Mouse (Mus musculus) thymus, adult 2 months (tissue): ENCODE data around the gene Slc43a1.
A peak's percentile ranks its signal among the peaks of the same experiment; 100 is the strongest.

Source experiments
- CTCF ChIP-seq: fragments of 200-500 bp; IDR thresholded peaks from 2 replicates; pipeline ENCODE4 v1.5.1; 2012; ENCODE audit warnings: mild to moderate bottlenecking, control low read depth, low read length, moderate library complexity, borderline replicate concordance; ENCODE audit not compliant: control insufficient read depth, poor library complexity, insufficient read depth; ENCODE audit errors: extremely low read depth
- POLR2A ChIP-seq: fragments of 200-500 bp; IDR thresholded peaks from 2 replicates; pipeline ENCODE4 v1.6.1; 2012; ENCODE audit warnings: mild to moderate bottlenecking, low read length, control low read depth, moderate library complexity; ENCODE audit not compliant: control insufficient read depth, poor library complexity, insufficient read depth; ENCODE audit errors: extremely low read depth

DNA sequence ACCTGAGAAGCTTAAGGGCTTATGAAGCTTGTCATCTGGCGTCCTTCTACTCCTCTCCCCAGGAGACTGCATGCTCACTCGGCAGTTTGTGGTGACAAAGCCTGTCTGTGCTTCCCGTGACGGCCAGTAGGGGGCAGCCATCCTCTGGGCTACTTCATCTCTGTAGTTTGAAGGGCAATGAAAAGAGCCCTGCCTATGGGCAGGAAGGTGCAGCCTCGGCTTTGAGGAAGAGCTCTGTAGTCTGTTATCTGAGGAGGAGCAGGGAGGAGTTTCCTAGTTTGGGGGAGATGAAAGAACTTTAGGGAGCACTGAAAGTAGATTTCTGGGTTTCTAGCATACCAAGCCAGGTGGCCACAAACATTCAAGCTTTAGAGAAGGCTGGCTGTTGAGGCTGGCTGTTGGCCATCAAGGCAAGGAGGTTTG, 29.9 kb downstream of the Slc43a1 start:
- no peak for TF ChIP-seq POLR2A
- TF ChIP-seq CTCF = peak; percentile 86; the same call in 1 of the 2 replicates
